Mouse (Mus musculus): ENCODE data around the gene Col5a1.

Col5a1 gene

DNA sequence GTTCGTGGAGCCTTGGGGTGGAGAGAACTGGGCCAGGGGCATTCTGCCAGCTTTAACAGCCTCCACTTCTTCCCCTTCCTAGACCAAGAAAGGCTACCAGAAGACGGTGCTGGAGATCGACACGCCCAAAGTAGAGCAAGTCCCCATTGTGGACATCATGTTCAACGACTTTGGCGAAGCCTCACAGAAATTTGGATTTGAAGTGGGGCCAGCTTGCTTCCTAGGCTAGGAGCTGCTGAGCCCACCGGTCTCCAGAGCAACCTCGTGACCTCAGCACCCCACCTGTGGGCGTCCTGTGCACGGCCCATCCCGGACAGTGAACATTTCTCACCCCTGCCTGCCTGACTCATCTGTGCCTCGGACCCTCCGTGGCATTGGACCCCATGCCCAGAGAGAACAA lies 150.6 kb downstream of the Col5a1 start:
- DNase-seq (ENCODE audit: low spot score), result no peak

DNA sequence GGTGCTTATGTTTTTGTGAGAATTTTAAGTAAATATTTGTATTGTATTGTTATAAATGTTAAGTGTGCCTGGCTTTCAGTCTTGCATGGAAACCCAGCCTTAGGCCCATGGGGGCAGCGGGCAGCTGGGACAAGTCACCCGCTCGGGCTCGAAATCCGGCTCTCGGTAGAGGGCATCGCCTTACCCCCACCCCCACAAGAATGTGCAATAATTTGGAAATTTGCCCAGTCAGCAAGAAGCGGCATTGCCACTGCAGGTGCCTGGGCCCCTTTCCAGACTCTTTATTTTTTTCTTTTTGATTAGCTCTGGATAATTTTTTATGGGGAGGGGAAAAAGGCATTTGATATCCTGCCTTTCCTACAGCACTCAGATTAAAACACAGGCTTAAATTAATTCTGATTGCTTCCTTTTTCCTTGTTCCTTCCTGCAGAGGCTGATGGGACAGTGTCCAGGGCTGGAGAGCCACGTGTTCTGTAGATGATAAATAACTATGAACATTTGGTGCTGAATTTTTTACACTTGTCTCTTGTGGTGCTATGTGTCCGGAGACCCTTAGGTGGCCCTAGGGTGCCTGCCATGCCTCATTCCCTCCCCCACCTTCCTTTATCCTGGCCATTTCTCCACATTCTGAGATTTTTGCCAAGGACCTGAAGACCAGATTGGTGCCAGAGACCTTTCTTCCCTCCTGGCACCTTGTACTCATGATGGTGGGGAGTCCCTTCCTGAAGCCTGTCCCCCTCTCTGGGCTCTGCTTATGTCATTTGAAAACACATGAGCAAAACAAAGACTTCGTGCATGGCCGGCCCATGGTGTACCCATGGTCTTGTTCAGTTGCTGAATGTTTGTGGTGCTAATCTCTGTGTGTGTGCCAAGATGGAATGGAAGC lies 151.5 kb downstream of the Col5a1 start:
- DNase-seq (ENCODE audit: low spot score), result no peak

DNA sequence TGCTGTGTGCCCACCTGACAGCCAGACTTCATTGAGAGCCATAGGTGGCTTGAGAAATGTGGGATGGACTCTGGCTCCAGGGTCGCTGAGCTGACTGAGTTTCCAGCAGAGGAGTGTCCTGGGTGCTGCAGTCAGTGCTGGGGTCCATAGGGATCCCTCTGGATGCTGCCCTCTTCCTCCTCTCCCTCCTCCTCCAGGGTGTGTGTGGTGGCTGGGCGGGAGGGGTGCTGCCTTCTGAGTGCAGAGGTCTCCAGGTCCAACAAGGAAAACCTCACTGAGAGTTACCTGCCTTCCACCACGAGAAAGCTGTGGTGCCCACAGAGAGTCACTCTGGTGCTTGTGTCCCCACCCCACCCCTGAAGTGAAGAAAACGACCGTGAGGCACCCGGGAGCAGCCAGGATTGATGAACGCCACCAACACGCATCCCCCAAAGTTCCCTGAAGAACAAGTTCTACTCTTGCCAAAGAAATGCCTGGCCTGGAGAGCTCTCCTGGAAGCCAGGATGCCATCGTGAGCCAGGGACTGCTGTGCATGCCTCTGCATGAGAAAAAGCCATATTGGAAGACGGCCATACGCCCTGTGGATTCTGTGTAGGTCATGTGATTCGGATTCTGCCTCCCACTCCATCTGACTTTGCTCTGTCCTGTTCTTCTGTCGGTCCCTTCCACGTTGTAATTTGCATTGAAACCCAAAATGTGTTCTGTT lies 152.3 kb downstream of the Col5a1 start:
- DNase-seq (ENCODE audit: low spot score), result no peak

DNA sequence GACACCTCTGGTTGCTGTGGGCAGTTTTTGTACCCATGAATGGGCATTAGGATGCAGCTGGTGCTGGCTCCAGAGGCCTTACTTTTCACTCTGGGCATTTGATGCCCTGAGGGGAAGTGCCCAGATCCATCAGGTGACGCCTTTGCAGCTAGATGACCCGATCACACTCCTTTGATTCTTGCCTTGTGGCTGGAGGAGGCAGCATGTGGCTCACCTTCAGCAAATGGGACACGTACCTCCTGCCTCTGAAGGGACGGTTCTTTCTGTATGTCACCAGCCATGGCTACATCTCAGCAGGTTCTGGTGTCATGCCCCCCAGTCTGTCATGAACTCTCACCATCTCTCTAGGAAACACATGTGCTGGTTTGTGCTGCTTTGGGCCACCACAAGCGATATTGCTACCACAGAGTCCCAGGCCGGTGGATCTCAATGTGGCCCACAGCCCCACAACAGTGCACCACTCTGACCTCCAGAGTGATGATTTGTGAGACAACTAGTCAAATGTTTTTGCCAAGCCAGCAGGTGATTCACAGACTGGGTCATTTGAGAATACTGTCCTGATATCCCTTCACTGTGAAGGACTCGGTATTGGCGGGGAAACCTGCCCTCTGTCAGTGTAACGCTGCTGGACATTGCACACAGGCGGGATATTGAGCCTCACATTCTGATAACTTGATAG lies 153.6 kb downstream of the Col5a1 start:
- no peak for DNase-seq (ENCODE audit: low spot score)

DNA sequence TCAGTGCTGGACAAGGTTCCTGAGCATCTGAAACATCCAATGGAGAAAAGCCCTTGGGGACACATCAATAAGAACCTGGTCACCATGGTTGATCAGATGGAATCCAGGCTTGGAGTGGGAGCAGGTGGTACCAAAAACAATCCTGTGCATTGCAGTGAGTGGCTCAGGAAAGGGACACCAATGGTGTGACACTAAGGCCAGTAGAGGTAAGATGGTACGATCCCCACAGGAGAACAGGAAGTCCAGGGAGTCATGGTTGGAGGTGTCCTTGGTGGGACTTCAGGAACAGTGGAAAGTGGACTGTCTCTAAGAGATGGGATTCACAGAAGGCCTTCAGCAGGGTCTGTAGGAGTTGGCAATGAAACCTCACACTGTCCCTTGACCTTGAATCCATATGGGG lies 154.2 kb downstream of the Col5a1 start:
- no peak for DNase-seq (ENCODE audit: low spot score)

DNA sequence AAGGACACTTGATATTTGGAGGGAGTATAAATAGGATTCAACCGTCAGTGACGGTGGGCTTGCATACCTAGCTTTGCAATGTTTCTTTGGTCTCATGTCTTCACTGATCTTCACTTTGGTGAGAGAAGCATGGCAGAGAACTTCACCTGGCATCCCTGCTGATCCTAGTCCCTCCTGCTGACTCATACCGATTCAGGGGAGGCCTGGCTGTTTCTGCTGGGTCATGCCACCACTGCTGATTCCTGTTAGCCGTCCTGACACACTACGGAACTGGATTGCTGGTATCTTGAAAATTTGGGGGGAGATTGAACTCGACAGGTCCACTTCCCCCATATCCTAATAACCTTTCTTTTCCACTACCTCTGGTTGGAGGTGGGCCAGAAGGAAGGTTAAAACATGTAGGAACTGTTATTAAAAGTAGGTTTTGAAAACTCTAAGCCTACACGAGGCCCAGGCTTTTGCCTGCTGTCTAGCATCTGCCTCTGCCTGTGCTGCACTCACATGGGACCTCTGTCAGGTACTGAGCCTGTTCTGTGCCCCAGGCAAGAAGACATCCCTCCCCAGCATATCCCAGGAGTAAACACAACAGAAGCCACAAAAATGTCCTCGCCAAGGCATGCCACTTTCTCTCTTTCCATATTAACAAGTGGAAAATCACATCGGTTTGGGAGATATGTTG lies 158.8 kb downstream of the Col5a1 start:
- DNase-seq (ENCODE audit: low spot score), result no peak

DNA sequence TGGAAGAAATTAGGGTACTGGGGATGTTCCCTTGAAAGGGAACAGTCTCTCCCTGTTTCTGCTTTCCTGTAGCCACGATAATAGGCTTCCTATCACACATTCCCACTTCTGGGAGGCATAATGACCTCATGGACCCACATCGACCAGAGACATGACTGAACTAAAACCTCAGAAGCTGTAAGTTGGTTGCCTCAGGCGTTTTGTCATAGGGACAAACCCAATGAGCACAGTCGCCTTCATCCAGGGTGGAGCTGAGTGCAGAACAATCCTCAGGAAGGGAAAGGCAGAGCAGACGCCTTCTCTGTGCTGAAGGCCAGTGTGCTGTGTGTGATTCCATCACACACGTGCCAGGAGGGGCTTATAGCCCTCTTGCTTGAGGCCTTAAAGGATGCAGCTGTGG lies 160.1 kb downstream of the Col5a1 start:
- DNase-seq (ENCODE audit: low spot score), result no peak

DNA sequence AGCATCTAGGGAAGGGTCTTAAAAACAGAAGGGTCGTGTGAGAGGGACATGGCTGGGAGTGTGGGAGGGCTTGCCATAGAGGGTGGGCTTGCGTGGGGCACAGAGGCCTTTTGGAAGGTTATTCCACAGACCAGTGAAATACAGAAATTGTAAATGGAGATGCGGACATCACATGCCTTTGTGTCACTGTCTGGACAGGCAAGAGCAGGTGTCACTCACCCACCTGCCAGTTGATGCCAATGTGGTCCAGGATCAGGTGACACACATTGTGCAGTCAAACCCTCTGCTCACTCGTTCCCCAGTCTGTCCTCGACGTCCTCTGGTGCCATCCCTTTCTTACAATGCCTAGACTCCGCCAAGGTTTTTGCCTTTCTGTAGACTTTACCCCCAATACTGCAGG lies 160.9 kb downstream of the Col5a1 start:
- DNase-seq (ENCODE audit: low spot score), result no peak

DNA sequence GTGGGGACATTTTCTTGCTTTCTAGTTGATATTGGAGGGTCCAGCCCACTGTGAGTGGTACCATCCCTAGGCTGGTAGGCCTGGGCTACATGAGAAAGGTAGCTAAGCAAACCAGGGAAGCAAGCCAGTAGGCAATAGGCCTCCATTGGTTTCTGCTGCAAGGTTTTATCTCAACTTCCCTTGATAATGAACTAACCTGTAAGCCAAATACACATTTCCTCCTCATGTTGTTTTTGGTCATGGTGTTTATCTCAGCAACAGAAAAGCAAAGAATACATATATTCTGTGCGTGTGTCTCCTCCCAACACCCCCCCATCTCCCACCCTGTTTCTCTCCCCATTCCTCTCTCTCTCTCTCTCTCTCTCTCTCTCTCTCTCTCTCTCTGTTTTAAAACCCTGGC lies 173.7 kb downstream of the Col5a1 start:
- DNase-seq (ENCODE audit: low spot score), result no peak

DNA sequence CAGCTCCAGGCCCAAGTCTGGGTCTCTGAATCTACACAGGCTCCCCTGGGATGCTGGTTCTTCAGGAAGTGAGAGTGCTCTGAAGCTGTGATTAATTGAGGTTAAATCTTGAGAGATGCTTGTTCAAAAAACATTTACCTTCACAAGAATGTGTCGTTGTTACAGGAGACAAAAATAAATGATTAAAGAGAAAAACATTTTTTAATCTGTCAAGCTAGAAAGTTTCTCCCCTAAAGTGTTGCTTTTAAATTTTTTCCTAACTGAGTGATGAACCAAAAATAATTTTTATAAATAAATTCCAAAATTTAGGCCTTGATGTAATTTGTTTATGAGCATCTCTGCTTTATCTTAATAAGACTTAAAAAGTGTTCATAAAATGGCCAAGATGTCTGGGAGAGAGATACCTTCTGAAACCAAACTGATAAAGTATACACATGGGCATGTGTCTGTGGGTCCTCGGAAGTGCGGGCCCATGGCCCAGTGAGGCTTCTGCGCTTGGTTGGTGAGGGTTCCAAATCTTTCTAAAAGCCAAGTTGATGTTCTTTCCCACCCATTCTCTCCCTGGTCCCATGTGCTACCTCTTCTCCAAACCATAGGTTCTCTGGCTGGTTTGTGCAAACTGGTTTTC lies 177.6 kb downstream of the Col5a1 start:
- no peak for DNase-seq (ENCODE audit: low spot score)

DNA sequence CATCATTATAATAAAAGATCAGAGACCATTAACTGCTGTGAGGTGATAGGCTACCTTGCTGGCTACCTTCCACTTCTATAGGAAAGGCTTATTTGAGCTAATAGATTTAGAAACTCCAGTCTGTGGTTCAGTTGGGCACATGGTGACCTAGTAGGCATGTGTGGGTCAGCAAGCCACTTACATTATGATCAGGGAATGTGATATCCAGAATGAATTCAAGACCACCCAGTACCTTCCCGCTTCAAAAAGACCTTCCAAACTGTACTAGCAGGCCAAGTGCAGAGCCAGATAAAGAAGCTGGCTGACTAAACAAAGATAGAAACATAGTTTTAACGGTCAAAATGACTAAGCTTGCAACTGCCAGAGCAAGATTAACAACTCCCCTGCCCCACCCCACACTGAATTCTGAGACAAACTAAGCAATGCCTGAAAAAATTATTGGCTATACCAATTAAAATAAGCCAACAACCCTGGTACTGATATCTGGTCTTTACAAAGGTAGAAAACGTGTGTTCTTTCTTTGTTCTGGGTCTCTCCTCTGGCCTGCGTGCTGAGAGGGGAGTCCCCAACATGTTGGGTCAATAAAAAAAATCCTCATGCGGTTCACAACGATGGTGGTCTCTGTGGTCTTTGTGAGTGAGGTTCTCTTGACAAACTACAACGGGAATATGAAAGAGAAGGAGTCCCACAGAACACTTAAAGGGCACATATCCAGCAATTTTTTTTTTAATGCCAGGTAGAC lies 178.3 kb downstream of the Col5a1 start:
- no peak for DNase-seq (ENCODE audit: low spot score)

DNA sequence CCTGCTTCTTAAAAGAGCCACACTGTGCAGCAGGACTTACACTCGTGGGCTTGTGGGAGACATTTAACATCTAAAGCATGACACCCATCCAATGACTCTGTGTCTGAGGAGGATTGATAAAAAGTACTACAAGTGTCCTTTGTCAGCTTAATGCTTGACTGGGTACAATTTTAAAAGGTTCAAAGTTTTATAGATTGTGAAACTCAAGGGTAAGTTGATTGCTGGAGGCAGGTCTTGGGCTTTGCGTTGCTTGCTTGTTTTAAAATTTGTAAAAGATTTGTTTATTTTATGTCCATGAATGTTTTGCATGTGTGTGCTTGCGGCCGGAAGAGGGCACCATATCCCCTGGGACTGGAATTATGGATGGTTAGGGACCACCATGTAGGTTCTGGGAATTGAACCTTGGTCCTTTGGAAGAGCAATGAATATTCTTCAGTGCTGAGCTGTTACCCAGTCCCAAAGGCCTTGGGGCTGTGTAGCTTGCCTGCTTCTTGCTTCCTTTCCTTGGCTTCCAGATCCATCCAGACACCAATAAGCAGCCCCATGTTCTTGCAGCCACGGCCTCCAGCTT lies 178.9 kb downstream of the Col5a1 start:
- DNase-seq (ENCODE audit: low spot score), result no peak

DNA sequence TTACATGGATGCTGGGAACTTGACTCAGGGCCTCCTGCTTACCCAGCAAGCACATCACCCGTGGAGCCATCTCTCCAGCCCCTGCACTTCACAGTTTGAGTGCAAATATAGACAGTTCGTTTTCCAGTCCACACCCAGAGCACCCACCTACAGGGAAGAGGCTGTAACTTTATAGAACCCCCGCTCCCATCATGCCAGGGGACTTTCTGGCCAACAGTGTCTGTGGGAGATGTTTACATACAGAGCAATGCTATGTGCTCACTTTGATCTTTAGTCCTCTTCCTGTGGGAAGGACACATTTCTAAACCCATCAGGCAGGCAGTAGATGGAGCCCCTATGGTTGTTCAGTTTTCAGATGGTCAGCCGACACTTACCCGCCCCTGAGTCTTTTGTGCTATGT lies 180.5 kb downstream of the Col5a1 start:
- no peak for DNase-seq (ENCODE audit: low spot score)

DNA sequence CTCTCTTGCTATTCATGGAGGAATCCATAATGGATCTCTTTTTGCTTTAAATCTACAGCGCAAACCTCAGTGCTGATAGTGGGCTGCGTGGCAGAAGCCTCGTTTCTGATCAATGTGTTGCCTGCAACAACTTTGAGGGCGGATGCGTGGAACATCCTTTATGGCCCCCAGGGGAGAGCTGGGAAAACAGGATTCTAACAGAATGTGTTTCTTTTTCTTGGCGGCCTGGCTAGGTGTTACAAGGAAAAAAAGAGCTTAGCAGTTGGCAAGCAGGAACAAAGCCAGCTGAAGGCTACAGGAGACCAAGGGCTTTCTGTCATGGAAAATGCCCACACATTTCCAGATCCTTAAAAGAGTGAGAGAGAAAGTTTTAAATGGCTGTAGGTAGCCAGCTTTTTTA lies 180.9 kb downstream of the Col5a1 start:
- no peak for DNase-seq (ENCODE audit: low spot score)

DNA sequence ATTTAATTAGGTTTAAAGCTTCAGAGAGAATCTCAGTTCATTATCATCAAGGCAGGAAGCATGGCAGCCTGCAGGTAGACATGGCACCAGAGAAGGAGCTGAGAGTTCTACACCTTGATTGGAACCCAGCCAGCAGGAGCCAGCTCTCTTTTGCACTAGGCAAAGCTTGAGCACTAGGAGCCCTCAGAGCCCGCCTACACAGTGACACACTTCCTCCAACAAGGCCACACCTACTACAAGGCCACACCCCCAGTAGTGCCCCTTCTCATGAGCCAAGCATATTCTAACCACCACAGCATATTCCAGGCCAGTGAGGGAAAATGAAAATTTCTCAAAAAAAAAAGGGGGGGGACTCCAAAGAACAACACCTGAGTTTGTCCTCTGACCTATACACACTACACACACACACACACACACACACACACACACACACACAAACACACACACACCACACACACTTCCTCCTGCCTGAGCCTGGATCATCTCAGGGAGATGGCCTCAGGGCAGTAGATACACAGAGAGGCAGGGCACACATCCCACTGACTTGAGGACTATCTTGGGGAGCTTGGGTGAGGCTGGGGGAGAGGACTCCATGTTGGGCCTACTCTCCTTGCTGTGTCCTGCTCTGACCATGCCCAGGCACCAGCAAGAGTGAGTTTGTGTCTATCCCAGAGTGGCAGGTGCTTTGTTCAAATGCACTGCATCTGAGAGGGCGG lies 181.8 kb downstream of the Col5a1 start:
- DNase-seq (ENCODE audit: low spot score), result no peak

DNA sequence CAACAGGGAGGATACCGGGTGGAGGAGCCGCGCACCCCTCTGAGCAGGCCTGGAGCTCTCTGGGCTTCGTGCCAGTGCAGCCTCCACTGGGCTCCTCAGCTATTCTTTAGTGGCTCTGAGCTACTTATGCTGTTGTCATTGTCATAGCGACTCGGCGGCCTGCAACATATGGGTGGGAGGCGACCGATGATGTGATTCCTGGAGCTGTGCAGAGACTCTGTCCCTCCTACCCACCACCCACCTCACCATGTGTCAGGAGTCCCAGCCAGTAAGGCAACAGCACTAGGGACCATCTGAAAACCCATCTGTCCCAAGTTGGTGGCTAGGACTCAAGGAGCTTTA lies 182.3 kb downstream of the Col5a1 start:
- DNase-seq (ENCODE audit: low spot score), result no peak

DNA sequence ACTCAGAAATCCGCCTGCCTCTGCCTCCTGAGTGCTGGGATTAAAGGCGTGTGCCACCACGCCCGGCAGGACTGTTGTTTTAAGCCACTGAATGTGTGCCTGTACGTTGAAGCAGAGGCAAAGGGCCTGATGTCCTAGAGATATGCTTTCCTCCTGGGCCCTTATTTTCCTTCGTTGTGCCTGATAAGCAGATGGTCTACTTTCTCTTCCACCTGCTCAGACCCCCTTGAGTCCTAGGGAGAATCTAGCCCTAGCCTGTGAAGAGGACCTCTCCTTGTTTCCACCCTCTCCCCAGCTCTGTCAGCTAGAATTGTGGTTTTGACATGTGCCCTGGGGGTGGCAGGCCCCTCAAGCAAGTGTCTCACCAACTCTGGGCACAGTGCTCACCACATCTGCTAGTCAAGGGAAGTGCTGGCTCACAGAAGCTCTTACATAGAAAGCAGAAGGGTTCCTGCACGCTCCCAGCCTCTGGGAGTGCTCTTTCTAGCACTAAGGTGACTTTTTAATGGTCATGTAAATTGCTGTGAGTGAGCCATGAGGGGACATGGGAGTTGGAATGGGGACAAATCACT lies 189.5 kb downstream of the Col5a1 start:
- no peak for DNase-seq (ENCODE audit: low spot score)

DNA sequence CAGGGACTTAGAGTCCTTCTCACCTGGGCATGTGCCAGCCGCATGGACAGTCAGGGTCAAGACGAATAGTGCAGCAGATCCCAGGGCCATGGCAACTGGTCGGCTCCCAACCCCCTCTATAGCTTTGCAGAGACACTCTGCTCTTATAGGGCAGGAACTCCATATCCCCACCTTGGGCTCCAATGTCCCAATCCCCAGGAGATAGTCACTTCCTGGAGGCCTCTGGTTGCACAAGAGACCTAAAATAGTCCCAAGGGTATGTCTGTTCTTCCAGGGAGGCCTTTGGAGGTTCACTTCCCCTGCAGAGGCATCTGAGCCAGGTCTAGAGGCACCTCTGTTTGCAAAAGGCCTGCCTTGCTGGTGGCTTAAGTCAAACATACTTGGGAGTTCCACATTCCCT lies 198.5 kb downstream of the Col5a1 start, which contains the start of gene Fcnb:
Gene Fcnb, minus strand, starts transcription at position 118 of the 400 bp plus-strand sequence.
- no peak for DNase-seq (ENCODE audit: low spot score)

DNA sequence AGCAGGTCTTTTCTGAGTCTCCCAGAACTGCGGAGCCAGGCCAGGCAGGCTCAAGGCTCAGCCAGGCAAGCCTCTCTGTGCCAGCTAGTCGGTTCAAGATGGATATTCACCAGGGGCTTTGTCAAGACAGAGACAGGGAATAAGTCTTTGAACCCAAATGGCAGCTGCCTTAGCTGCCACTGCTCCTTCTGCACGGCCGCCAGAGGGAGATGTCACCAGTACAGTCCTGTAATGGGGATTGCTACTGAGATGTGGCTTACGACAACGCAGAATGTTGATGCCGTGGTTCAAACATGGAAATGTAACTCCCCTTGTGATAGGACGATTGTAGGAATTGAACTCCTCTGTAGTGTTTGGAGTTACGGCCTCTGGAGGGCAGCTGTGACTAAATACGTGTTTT lies 199.9 kb downstream of the Col5a1 start:
- no peak for DNase-seq (ENCODE audit: low spot score)

DNA sequence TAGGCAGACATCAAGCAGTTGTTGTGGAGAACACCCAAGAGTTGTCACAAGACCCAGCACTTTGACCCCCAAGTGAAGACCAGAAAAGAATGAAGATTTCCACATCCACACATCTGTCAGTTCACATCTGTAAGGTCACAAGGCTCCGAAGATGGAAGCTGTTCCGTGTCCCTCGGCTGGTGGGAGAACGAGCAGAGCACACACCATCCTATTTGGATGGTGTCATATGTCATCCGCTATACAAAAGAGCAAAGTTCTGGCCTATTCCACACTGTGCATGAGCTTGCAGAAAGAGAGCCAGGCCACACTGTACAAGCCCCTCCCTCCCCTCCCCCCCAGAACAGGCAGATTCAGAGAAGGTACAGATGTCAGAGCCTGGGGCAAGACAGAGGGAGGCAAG lies 202.9 kb downstream of the Col5a1 start:
- no peak for DNase-seq (ENCODE audit: low spot score)

Measured in testis, postnatal 10 days (tissue).